Mouse (Mus musculus): Measurements from ENCODE around the gene Jund.

DNA sequence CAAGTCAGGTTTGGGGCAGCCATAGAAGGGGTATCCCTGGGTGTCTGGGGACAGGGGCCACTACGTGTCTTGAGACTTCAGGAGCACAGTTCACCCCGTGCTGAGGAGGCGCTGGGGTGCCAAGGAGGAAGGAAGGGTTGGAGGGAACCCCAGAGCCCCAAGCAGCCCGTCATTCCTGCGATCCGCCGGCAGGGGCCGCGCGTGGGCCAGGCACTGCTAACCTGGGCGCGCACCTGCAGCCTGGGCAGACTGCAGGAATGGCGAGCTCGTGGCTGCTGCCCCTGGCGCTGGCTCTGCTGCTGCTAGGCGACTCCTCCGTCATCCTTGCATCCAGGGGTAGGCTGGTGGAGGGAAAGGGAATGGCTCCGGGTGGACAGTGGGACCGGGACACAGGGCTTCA lies 19.5 kb downstream of the Jund start, which contains the start of gene Gm3336:
- peak; percentile 84 to 96 (median 85) for TF ChIP-seq CTCF (IDR thresholded peaks at IDR 0.05 in 2 of 3, conservative IDR thresholded peaks at IDR 0.05 in 1 of 3; ENCODE audit: control insufficient read depth in 1 of 3, insufficient read depth in 1 of 3, low read depth in 2 of 3, low read length in 3 of 3, poor library complexity in 1 of 3, severe bottlenecking in 1 of 3)
- no peak for TF ChIP-seq POLR2A (IDR thresholded peaks at IDR 0.05; ENCODE audit: control insufficient read depth in 1 of 2, insufficient read depth in 1 of 2, low read depth in 1 of 2, low read length in 2 of 2, poor library complexity in 1 of 2)
- no peak for TF ChIP-seq USF1 (IDR thresholded peaks at IDR 0.05; ENCODE audit: low read depth, low read length)

All from MEL (cell line).